Mouse (Mus musculus) cerebral cortex, adult 2 months (tissue): ENCODE results near the gene Pip4k2a.

ENCODE experiments used
- WGBS: fragments of 180-500 bp; shearing (Covaris S2); methylation state at CpG from one replicate; pipeline ENCODE4 v1.1.7; 2018; 5-methylcytosine and 5-hydroxymethylcytosine counted together

Gene Pip4k2a

GRCm38 (mm10) chr2:18955022-18955421 lies 42.9 kb downstream of the Pip4k2a start:
- WGBS, result 63% methylated on average over 4 of the region's 4 CpGs

GRCm38 (mm10) chr2:18954422-18954821 lies 43.5 kb downstream of the Pip4k2a start:
- WGBS, result 84% methylated on average over 4 of the region's 4 CpGs

GRCm38 (mm10) chr2:18952102-18952673 lies 45.7 kb downstream of the Pip4k2a start:
- WGBS, result 33% methylated on average over 7 of the region's 7 CpGs

GRCm38 (mm10) chr2:18950758-18951157 lies 47.2 kb downstream of the Pip4k2a start:
- WGBS, result 82% methylated on average over 2 of the region's 2 CpGs

GRCm38 (mm10) chr2:18948741-18949140 lies 49.2 kb downstream of the Pip4k2a start:
- 80% methylated on average over 7 of the region's 7 CpGs for WGBS

- 61% methylated on average over 7 of the region's 7 CpGs for WGBS
These were observed 50.1 kb downstream of the Pip4k2a start for GRCm38 (mm10) chr2:18947669-18948459.

- 76% methylated on average over 1 of the region's 1 CpGs for WGBS
These were observed 52.5 kb downstream of the Pip4k2a start for GRCm38 (mm10) chr2:18945438-18945837.

- 85% methylated on average over 2 of the region's 2 CpGs for WGBS
These were observed 54.0 kb downstream of the Pip4k2a start for GRCm38 (mm10) chr2:18943930-18944329.

GRCm38 (mm10) chr2:18943366-18943765 lies 54.6 kb downstream of the Pip4k2a start:
- 85% methylated on average over 4 of the region's 4 CpGs for WGBS

GRCm38 (mm10) chr2:18940693-18941270 lies 57.1 kb downstream of the Pip4k2a start:
- whole genome bisulfite sequencing, result 88% methylated on average over 12 of the region's 12 CpGs

- 69% methylated on average over 8 of the region's 8 CpGs for WGBS
These were observed 59.0 kb downstream of the Pip4k2a start for GRCm38 (mm10) chr2:18938923-18939329.

GRCm38 (mm10) chr2:18938232-18938631 lies 59.7 kb downstream of the Pip4k2a start:
- 71% methylated on average over 1 of the region's 1 CpGs for WGBS

GRCm38 (mm10) chr2:18937611-18938010 lies 60.3 kb downstream of the Pip4k2a start:
- WGBS, result 35% methylated on average over 2 of the region's 2 CpGs

- 85% methylated on average over 7 of the region's 7 CpGs for WGBS
These were observed 61.5 kb downstream of the Pip4k2a start for GRCm38 (mm10) chr2:18936446-18936845.

GRCm38 (mm10) chr2:18935581-18936027 lies 62.3 kb downstream of the Pip4k2a start:
- 97% methylated on average over 2 of the region's 2 CpGs for WGBS

- 97% methylated on average over 9 of the region's 9 CpGs for WGBS
These were observed 63.8 kb downstream of the Pip4k2a start for GRCm38 (mm10) chr2:18934131-18934530.

GRCm38 (mm10) chr2:18933418-18933817 lies 64.5 kb downstream of the Pip4k2a start:
- WGBS, result 75% methylated on average over 7 of the region's 7 CpGs

GRCm38 (mm10) chr2:18930318-18931060 lies 67.4 kb downstream of the Pip4k2a start:
- 74% methylated on average over 13 of the region's 13 CpGs for WGBS

GRCm38 (mm10) chr2:18928597-18929257 lies 69.2 kb downstream of the Pip4k2a start:
- WGBS, result 85% methylated on average over 7 of the region's 7 CpGs

GRCm38 (mm10) chr2:18928196-18928595 lies 69.7 kb downstream of the Pip4k2a start:
- 22% methylated on average over 8 of the region's 8 CpGs for WGBS

GRCm38 (mm10) chr2:18923806-18924595 lies 73.9 kb downstream of the Pip4k2a start:
- 46% methylated on average over 17 of the region's 17 CpGs for WGBS
